Mouse (Mus musculus) megakaryocyte, embryonic 14.5 days (primary cell): ENCODE results near the gene Lxn. TPM values are rescaled to one million over a fixed set of nuclear protein-coding genes. Genes with fewer than 3 reads are reported as not detected.

Experiments used
- H3K27me3 ChIP-seq: replicated peaks from 2 replicates; pipeline ENCODE3; 2012; ENCODE audit warnings: inconsistent platforms
- H3K36me3 ChIP-seq: replicated peaks from 2 replicates; pipeline ENCODE3; 2012; ENCODE audit warnings: low read length, inconsistent platforms, mixed read lengths
- H3K4me1 ChIP-seq: 2 replicates; pipeline ENCODE4 v1.6.1; 2012; ENCODE audit warnings: inconsistent platforms
- H3K4me3 ChIP-seq: replicated peaks from 2 replicates; pipeline ENCODE3; 2012; ENCODE audit warnings: moderate library complexity, mild to moderate bottlenecking, inconsistent platforms
- H3K9me3 ChIP-seq: 2 replicates; pipeline ENCODE4 v1.6.1; 2012; ENCODE audit warnings: inconsistent platforms
- FLI1 ChIP-seq: IDR thresholded peaks from 2 replicates; pipeline ENCODE4 v1.6.1; 2012; ENCODE audit warnings: low read length, inconsistent platforms, mixed read lengths
- GATA1 ChIP-seq: IDR thresholded peaks from 3 replicates; pipeline ENCODE4 v1.6.1; 2012; ENCODE audit warnings: mixed read lengths, low read length, inconsistent platforms, borderline replicate concordance
- polyA plus RNA-seq: library from polyadenylated mRNA; stranded (reverse); fragments of >175 nt; gene quantifications from 2 replicates; pipeline ENCODE4 v1.2.3, GENCODE M21; 2012; ENCODE audit warnings: low replicate concordance; ENCODE audit not compliant: insufficient read depth

Lxn gene
- 27.8 and 42.4 TPM in 2 replicates for polyA plus RNA-seq

DNA sequence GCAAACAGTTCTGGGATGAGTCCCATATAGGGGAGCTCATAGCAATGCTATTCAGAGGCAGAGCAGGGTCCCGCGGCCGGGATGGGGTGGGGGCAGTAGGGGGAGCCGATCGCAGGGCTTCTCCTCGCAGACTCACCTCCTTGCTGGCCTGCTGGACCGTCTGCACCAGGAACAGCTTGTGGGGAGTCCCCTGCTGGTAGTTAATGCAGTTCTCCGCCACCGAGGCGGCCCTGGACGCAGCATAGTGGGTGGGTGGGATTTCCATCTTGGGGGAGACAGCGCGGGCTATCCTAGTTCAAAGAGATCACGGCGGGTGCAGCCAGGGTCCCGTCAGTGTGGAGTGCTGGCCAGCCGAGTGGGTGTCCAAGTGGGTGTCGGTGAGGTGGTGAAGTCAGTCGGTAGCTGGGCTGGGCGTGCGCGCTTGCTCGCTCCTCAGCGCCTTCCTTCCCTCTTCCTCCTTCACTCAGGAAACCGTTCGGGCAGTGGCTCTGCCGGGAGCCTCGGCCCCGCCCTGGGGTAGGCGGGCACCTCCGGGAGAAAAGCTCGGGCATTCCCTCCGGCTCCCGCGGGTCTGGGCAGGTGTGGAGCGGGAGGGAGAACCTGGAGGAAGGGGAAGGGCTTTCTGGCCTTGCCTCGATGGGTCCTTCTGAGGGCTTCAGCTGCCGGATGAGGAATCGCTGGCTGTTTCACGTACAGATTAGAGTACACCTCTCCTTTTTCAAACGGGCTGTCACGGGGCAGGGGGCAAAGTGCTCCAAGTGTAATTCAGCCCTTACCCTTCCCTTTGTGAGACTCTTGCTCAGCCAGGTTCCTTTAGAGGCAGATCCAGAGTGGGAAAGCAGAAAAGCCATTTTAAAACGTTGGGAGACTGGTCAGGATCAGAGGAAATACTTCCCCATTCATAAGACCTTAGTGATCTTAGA, at the start of gene Lxn:
Gene Lxn, minus strand, starts transcription at position 477 of the 923 bp plus-strand sequence.
- Histone ChIP-seq H3K4me3 (peak within 1 kb of the TSS; percentile 97), H3K27me3 (no peaks in the 10 kb centered on the region), H3K36me3 (peaks cover 56% of the 10 kb centered on the region), H3K9me3 (no peaks in the 10 kb centered on the region), H3K4me1 (peaks cover 21% of the 10 kb centered on the region)
- no peak for TF ChIP-seq GATA1
- no peak for TF ChIP-seq FLI1

DNA sequence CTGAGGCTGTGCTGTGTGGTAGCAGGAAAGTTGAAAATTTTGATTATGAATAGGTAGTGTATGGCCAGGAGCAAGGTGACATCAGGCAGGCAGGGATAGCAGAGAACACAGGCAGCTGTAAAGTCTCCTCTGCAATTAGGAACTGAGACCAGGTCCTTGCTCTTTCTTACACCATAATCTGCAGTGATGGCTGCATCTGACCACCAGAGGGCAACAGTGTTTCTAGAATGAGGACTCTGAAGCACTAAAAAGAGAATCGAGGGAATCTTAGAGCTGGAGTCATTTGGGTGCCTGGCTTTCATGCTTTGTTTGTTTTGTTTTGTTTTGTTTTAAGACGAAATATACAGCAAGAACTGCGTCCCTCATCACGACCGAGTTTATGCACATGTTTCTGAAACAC, 49.1 kb upstream of the Lxn start:
- H3K36me3 ChIP-seq, result no peaks in the 10 kb centered on the region
- H3K4me1 ChIP-seq, result peaks cover 11% of the 10 kb centered on the region
- no peak overlapping the region for H3K4me3 ChIP-seq
- peaks cover 44% of the 10 kb centered on the region for H3K27me3 ChIP-seq
- no peaks in the 10 kb centered on the region for H3K9me3 ChIP-seq
- TF ChIP-seq FLI1 (no peak), GATA1 (no peak)

DNA sequence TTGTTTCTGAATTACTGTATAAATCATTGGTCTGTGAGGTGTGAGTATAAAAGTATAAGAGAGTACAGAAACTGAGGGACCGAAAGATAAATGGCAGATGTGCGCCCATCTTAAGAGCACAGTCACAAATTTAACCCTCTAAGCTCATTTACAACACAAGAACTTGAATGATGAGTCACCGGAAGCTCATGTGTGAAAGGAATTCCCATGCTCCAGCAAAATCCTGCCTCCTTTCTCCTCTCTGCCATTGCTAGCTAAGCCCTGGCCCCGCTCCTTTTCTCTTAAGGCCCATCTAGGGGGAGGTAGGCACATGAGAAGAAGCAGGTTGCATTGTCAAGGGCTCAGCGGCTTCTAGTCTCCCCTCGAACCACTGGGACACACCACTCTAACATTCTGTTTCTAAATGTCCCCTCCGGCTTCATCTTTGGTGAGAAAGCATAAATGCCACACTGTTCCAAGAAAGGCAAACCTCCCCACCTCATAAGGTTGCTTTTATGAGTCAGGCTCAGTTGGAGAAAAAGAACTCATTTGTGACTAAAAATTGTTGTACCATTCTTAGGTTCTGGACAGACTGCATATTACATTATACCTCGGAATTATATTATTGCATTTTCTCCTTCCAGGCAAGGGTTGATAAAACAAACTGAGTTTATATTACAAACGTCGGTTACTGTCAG, 44.6 kb upstream of the Lxn start:
- no peak for TF ChIP-seq GATA1
- no peak for TF ChIP-seq FLI1
- peaks cover 7% of the 10 kb centered on the region for H3K27me3 ChIP-seq
- H3K9me3 ChIP-seq, result no peaks in the 10 kb centered on the region
- no peaks in the 10 kb centered on the region for H3K4me1 ChIP-seq
- H3K36me3 ChIP-seq, result no peaks in the 10 kb centered on the region
- H3K4me3 ChIP-seq, result no peak overlapping the region

DNA sequence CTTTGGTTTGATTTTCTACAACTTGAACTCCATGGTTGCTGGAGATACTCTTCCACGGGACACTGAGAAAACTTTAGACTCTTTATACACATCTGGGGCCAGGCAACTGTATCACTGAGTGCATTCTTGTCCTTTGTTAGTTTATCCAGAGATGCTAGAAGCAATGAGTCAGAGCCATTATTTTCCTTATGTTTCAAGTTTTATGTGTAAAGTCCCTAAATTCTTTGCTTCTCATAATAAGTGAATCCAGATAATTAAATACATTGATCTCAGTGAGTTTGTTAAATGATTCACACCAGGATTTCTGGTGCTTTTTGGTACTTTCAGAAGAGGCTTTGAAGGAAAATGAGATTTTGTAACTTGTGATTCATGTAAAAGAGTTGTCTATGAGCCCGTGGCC, 41.6 kb upstream of the Lxn start:
- no peak overlapping the region for H3K4me3 ChIP-seq
- peaks cover 6% of the 10 kb centered on the region; the same call in 1 of the 2 replicates for H3K9me3 ChIP-seq
- H3K4me1 ChIP-seq, result no peaks in the 10 kb centered on the region
- H3K27me3 ChIP-seq, result peaks cover 3% of the 10 kb centered on the region
- H3K36me3 ChIP-seq, result no peaks in the 10 kb centered on the region
- TF ChIP-seq FLI1 (no peak), GATA1 (no peak)

DNA sequence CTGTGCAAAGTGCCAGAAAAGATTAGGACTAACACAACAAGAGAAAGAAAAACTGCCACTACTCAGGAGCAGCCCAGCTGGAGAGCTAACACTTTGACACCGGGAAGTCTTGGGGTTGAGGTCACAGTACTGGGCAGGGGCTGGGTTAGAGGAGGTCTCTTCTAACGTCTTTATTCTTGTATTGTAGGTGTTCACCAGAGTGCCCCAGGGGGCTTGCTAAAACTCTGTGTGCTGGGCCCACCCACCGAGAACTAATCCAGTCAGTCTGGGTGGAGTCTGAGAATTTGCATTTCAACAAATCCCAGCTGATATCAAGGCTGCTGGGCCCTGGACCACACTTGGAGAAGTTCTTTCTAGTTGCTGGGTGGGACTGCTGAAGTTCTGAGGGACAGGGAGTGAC, 40.2 kb upstream of the Lxn start:
- TF ChIP-seq FLI1, result no peak
- no peak for TF ChIP-seq GATA1
- Histone ChIP-seq H3K4me3 (no peak overlapping the region), H3K9me3 (peaks cover 16% of the 10 kb centered on the region), H3K4me1 (no peaks in the 10 kb centered on the region), H3K36me3 (no peaks in the 10 kb centered on the region), H3K27me3 (peaks cover 3% of the 10 kb centered on the region)

DNA sequence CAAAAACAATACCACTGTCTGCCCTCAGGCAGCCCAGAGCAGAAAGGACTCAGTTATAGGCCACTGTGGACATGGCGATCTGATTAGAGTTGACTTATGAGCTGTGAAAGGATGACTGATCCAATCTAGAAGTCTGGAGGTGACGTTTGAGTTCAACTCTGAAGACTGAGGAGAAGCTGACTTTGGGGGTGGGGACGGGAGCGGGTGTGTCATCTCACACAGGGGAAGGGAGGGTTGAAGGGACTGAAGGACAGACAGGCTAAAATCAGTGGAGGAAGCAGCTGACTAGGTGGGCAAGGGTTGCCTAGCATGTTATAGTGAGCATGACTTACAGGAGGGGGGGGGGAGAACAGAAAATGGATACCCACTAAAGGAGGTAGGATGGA, 35.7 kb upstream of the Lxn start:
- Histone ChIP-seq H3K27me3 (peaks cover 3% of the 10 kb centered on the region), H3K36me3 (no peaks in the 10 kb centered on the region), H3K4me3 (no peak overlapping the region), H3K9me3 (peaks cover 38% of the 10 kb centered on the region), H3K4me1 (no peaks in the 10 kb centered on the region)
- TF ChIP-seq GATA1 (no peak), FLI1 (no peak)

DNA sequence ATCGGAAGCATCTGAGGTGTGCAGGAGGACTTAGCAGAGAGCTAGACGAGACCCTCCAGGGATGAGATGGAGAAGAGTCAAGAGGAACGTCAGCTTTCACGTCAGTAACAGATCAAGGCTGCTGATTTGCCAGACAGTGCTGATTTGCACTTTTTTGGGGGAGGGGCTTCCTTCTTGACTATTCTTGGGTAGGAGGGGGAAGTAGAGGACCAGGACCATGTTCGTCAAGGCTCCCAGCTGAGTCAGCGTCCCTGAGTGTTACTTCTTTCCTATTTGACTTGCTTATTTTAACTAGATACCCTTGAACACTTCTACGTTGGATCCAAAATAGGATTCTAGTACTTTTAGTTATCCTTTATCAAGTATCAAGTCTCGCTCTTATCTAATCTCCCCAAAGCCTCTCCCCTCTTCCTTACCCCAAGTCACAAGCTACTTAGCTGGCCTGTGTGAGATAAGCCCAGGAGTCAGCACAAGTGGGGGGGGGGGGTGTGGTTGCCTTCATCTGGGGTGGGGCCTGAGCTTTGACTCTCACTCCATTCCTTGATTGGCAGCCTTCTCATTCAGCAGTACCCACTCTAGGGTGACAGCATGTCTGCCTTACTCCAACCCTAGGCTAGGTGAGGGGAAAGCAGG, 35.2 kb upstream of the Lxn start:
- Histone ChIP-seq H3K27me3 (peaks cover 3% of the 10 kb centered on the region), H3K4me1 (no peaks in the 10 kb centered on the region), H3K36me3 (no peaks in the 10 kb centered on the region), H3K9me3 (peaks cover 38% of the 10 kb centered on the region), H3K4me3 (no peak overlapping the region)
- TF ChIP-seq GATA1 (no peak), FLI1 (no peak)

DNA sequence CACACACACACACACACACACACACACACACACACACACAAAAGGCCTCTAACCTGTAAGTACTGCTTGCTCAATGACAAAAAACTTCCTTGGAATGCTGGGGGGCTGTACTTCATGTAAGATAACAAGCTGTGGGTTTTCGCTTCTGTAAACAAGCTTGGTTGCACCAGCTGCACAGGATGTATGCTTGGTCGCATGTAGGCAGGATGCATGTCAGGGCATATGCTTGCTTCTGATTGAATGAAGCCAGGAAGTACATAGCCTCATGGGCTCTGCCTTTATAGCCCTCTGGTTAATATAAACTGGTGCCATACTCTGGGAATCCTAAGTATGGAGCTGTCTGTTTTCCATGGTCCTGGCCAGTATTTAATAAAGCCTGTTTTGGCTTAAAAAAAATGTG, 34.3 kb upstream of the Lxn start:
- H3K27me3 ChIP-seq, result peaks cover 2% of the 10 kb centered on the region
- H3K36me3 ChIP-seq, result no peaks in the 10 kb centered on the region
- no peaks in the 10 kb centered on the region for H3K4me1 ChIP-seq
- peaks cover 38% of the 10 kb centered on the region for H3K9me3 ChIP-seq
- TF ChIP-seq GATA1, result no peak
- TF ChIP-seq FLI1, result no peak
- no peak overlapping the region for H3K4me3 ChIP-seq

DNA sequence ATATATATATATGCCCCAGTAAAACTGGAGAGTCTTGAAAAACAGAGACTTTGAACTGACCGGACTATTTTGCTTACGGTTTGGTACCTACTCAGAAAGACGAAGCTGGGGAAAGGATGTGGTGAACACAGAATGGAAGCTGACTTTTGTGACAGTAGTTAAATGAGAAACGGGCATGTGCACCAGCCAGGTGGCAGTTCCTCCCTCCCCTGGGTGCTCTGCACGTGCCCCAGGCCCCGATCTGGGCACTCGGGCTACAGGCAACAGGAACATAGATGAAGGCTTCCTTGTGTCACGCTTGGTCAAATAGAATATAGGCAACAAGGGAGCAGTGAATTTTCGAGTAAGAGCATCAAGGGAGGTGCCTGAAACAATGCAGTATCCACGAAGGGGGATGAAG, 32.6 kb upstream of the Lxn start:
- no peaks in the 10 kb centered on the region for H3K4me1 ChIP-seq
- no peak for TF ChIP-seq GATA1
- TF ChIP-seq FLI1, result no peak
- peaks cover 2% of the 10 kb centered on the region for H3K27me3 ChIP-seq
- peaks cover 38% of the 10 kb centered on the region for H3K9me3 ChIP-seq
- no peaks in the 10 kb centered on the region for H3K36me3 ChIP-seq
- no peak overlapping the region for H3K4me3 ChIP-seq

DNA sequence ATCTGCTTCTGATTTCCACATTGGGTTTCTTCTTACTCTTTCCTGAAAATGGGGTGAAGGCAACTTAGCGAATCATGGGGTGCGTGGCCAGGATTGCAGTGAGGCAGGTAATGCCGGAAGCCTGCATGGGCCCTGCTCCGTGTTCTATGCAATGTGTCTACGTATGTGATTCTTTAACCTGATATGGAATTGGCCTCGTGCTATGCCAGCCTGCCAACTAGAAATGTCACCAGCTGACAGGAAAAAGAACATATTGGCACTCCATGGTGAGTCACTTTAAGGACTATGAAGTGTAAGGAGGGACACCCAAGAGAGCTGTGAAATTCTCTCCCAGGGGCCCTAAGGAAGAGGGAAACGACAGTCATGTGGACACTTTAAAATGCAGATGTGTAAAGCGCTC, 29.4 kb upstream of the Lxn start:
- H3K27me3 ChIP-seq, result peaks cover 2% of the 10 kb centered on the region
- TF ChIP-seq GATA1 (no peak), FLI1 (no peak)
- no peak overlapping the region for H3K4me3 ChIP-seq
- H3K9me3 ChIP-seq, result peaks cover 16% of the 10 kb centered on the region
- no peaks in the 10 kb centered on the region for H3K36me3 ChIP-seq
- peaks cover 5% of the 10 kb centered on the region for H3K4me1 ChIP-seq
